Mouse (Mus musculus) skeletal muscle tissue, postnatal 0 days (tissue): Measurements from ENCODE around the gene Adgre4. TPM values are rescaled to one million over a fixed set of nuclear protein-coding genes. Genes with fewer than 3 reads are reported as not detected.

Source experiments
- polyA plus RNA-seq: library from polyadenylated mRNA; unstranded; fragments of >200 nt; fragmentation: Nextera tagmentation; extraction: Ambion mirVana; gene quantifications from 2 replicates; pipeline ENCODE4 v1.2.1, GENCODE M21; 2015

Adgre4 gene
- polyA plus RNA-seq = 0.06 and 0.17 TPM in 2 replicates

DNA sequence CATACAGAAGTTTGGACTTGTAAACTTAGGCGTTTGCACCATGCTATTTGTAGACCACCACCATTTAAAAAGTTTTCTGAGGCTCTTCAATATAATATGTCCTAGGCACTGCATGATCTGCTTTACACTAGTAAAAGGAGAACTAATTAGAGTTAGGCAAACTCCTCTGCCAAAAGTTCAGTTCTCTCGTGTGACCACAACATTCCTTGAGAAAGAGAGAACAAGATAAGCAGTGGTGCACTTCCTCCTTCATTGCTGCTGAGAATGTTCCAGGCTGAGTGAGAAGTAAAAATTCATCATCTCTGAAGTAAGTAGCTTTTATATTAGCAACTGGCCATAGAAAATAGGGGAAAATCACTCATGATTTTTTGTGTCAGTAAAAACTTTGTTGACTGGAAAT is at the start of gene Adgre4:
TSS of gene Adgre4 (plus strand) at position 199 of the 400 bp plus-strand sequence.

GRCm38 (mm10) chr17:55711984-55712811 is 37.6 kb upstream of the Adgre4 start, which contains the start of gene Pot1b:
Pot1b (minus strand) TSS chr17:55712628.

DNA sequence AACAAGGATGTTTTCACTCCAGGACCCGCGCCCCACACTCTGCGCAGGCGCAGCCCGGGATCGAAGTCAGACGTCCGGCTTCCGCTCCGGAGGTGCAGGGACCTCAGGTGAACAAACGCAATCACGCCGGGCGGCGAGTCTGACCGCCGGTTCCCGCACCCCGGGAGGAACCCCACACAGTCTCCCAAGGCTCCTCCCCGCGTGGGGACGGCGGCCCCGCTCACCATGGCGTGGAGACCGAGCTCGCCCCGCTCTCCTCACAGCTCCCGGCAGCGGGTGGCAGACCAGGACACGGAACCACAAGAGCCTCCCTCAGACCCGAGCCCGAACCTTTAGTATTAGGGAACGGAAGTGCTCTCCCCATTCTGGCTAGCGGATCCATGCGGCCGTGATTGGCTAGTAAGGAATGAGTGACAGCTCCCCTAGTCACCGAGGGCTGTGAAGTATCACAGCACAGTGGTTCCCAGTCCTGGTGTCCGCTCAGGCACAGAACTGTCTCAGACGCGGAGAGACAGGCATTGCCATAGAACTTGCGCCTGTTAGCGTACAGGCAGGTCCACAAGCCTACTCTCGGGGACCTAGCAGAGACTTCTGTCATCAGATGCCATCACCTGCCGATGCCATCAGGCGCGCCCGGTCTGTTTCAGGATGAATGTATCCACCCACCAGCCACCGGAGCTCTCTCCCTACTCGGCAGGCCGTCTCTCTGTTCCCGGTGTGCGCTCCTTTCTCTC is 129.0 kb downstream of the Adgre4 start, which contains the start of gene Zfp119a:
TSS of gene Zfp119a (minus strand) at position 295 of the 734 bp plus-strand sequence.

Other genes starting within 250 kb of the Adgre4 start
- gene Vmn2r118, start 124.8 kb upstream of the Adgre4 start, polyA plus RNA-seq = not detected in 2 replicates
- gene Pot1b, start 37.4 kb upstream of the Adgre4 start, polyA plus RNA-seq = 2.0 and 2.1 TPM in 2 replicates
- gene Zfp119a, start 128.9 kb downstream of the Adgre4 start, polyA plus RNA-seq = 4.7 and 4.8 TPM in 2 replicates
- 4.5 and 5.8 TPM in 2 replicates for gene Zfp959, start 142.1 kb downstream of the Adgre4 start, polyA plus RNA-seq
- gene Zfp119b, start 199.5 kb downstream of the Adgre4 start, polyA plus RNA-seq = 4.9 TPM in 2 replicates
- 2.5 and 2.7 TPM in 2 replicates for gene Ebi3, start 202.7 kb downstream of the Adgre4 start, polyA plus RNA-seq
- gene Yju2, start 209.1 kb downstream of the Adgre4 start, polyA plus RNA-seq = 10.1 and 10.6 TPM in 2 replicates
- 0.93 and 1.0 TPM in 2 replicates for gene Shd, start 220.5 kb downstream of the Adgre4 start, polyA plus RNA-seq
- gene Fsd1, start 236.5 kb downstream of the Adgre4 start, polyA plus RNA-seq = 0.50 and 0.99 TPM in 2 replicates